23 mouse cellular contexts compared by ENCODE assay signal in genomic region chr8:81953101-81953500, GRCm38 (mm10).
DNase-seq lines count a peak whose midpoint lies in the region; ATAC-seq and TF ChIP-seq lines count a peak whose summit lies in the region.
"Had no signal": no experiment of that assay in that cellular context is flagged by ENCODE, and none has a peak within 500 bp of the region (broad histone marks: within the 10 kb centered on the region; RNA-seq: fewer than 3 reads in every experiment).

No protein-coding gene starts in this region.

- H3K4me2 ChIP-seq in heart, postnatal 0 days (ENCODE audit: low read depth, low read length): no peak overlapping the region
- no peak overlapping the region for H3K4me2 ChIP-seq in lung, postnatal 0 days (replicated peaks; ENCODE audit: low read depth, low read length)
- H3K4me2 ChIP-seq: embryonic facial prominence, embryonic 13.5 days; forebrain, embryonic 13.5 days; forebrain, embryonic 15.5 days had no signal

- no peaks in the 10 kb centered on the region for H3K36me3 ChIP-seq in heart, postnatal 0 days (replicated peaks; ENCODE audit: control insufficient read depth, insufficient read depth, low read length)
- no peaks in the 10 kb centered on the region for H3K36me3 ChIP-seq in lung, postnatal 0 days (ENCODE audit: insufficient read depth, low read length)
- H3K36me3 ChIP-seq: embryonic facial prominence, embryonic 13.5 days; forebrain, embryonic 15.5 days had no signal

- no peak; the same call in 1 of the 2 replicates for ATAC-seq in heart, postnatal 0 days (ENCODE audit: insufficient read depth, low read depth)
- no peak for ATAC-seq in lung, postnatal 0 days
- ATAC-seq: CD4-positive, CD25-positive, alpha-beta regulatory T cell, adult 4 months; forebrain, embryonic 13.5 days; forebrain, embryonic 15.5 days; forebrain, postnatal 0 days had no signal

- WGBS in heart, postnatal 0 days: 77% methylated on average over 2 of the region's 2 CpGs
- WGBS in lung, postnatal 0 days: 63% methylated on average over 2 of the region's 2 CpGs

- no peak overlapping the region for H3K9ac ChIP-seq in heart, postnatal 0 days (replicated peaks; ENCODE audit: low read depth, low read length)
- H3K9ac ChIP-seq in lung, postnatal 0 days (replicated peaks; ENCODE audit: low read depth): no peak overlapping the region
- H3K9ac ChIP-seq: embryonic facial prominence, embryonic 13.5 days; forebrain, embryonic 13.5 days; forebrain, embryonic 15.5 days; forebrain, postnatal 0 days had no signal

- no peaks in the 10 kb centered on the region for H3K27me3 ChIP-seq in heart, postnatal 0 days (ENCODE audit: control insufficient read depth, insufficient read depth, low read length)
- H3K27me3 ChIP-seq in lung, postnatal 0 days (replicated peaks; ENCODE audit: insufficient read depth, low read length): no peaks in the 10 kb centered on the region
- H3K27me3 ChIP-seq: CH12.LX; embryonic facial prominence, embryonic 13.5 days; forebrain, embryonic 13.5 days; forebrain, embryonic 15.5 days had no signal

- H3K27ac ChIP-seq in heart, postnatal 0 days (ENCODE audit: low read depth): 0 out of 2 replicates have a peak overlapping the region, but pooled peaks have one; percentile 15
- no peak overlapping the region for H3K27ac ChIP-seq in lung, postnatal 0 days (ENCODE audit: low read length)
- H3K27ac ChIP-seq: embryonic facial prominence, embryonic 13.5 days; forebrain, embryonic 13.5 days; forebrain, embryonic 15.5 days had no signal

- DNase-seq in adrenal gland, postnatal 10 days: peak; percentile 9
- no peak for DNase-seq in adrenal gland, postnatal 14 days
- no peak for DNase-seq in heart, postnatal 0 days (ENCODE audit: low spot score)
- no peak for DNase-seq in heart, adult 9 months (ENCODE audit: low spot score in 2 of 2)
- DNase-seq in NIH3T3 (ENCODE audit: low read depth): peak; percentile 66
- peak; percentile 79 for DNase-seq in fibroblast of lung, adult 2 months (ENCODE audit: low read depth)
- DNase-seq in lung, postnatal 0 days (ENCODE audit: low spot score): no peak
- no peak for DNase-seq in cerebellum, adult 18-20 months
- DNase-seq: adrenal gland, adult 2 months; adrenal gland, postnatal 25 days; B cell, adult 2 months; cerebellum, adult 11 months; cerebellum, adult 2 months; cerebellum, adult 9-10 months; cerebellum, postnatal 10 days; cerebellum, postnatal 25 days; forebrain, postnatal 0 days had no signal

- no peak for TF ChIP-seq CTCF in heart, postnatal 0 days (IDR thresholded peaks at IDR 0.05; ENCODE audit: low read depth)
- TF ChIP-seq CTCF in lung, postnatal 0 days (IDR thresholded peaks at IDR 0.05): no peak

- H3K4me3 ChIP-seq in heart, postnatal 0 days (ENCODE audit: low read depth, low read length): no peak overlapping the region
- no peak overlapping the region for H3K4me3 ChIP-seq in lung, postnatal 0 days (ENCODE audit: low read depth, low read length)
- H3K4me3 ChIP-seq: embryonic facial prominence, embryonic 13.5 days; forebrain, embryonic 13.5 days; forebrain, embryonic 15.5 days had no signal

- TF ChIP-seq EP300 in heart, postnatal 0 days (IDR thresholded peaks at IDR 0.05; ENCODE audit: low read depth): no peak
- TF ChIP-seq EP300 in lung, postnatal 0 days (IDR thresholded peaks at IDR 0.05): no peak

- no peaks in the 10 kb centered on the region for H3K4me1 ChIP-seq in heart, postnatal 0 days (ENCODE audit: control insufficient read depth, insufficient read depth)
- no peaks in the 10 kb centered on the region for H3K4me1 ChIP-seq in lung, postnatal 0 days (ENCODE audit: insufficient read depth, low read depth, low read length)
- H3K4me1 ChIP-seq: embryonic facial prominence, embryonic 13.5 days; forebrain, embryonic 13.5 days; forebrain, embryonic 15.5 days had no signal

- H3K9me3 ChIP-seq in heart, postnatal 0 days (replicated peaks; ENCODE audit: control insufficient read depth, low read length): no peaks in the 10 kb centered on the region
- H3K9me3 ChIP-seq in lung, postnatal 0 days (ENCODE audit: low read length): no peaks in the 10 kb centered on the region
- H3K9me3 ChIP-seq: embryonic facial prominence, embryonic 13.5 days; forebrain, embryonic 13.5 days; forebrain, embryonic 15.5 days; G1E had no signal

Comparison
In these comparisons a context has a peak if more than half of its experiments do, and no peak if none do; other contexts are left out.
1. DNase-seq: peak in adrenal gland, postnatal 10 days (single experiment), NIH3T3 (single experiment) and fibroblast of lung, adult 2 months (single experiment); none in adrenal gland, postnatal 14 days (single experiment), heart, postnatal 0 days (single experiment), heart, adult 9 months (0 of 2), lung, postnatal 0 days (single experiment) and cerebellum, adult 18-20 months (0 of 2).